Mouse (Mus musculus): ENCODE results near the gene Lrrc32. TPM values are rescaled to one million over a fixed set of nuclear protein-coding genes. Genes with fewer than 3 reads are reported as not detected.
A peak's percentile ranks its signal among the peaks of the same experiment; 100 is the strongest.

The Lrrc32 gene
- total RNA-seq, 4 experiments from 2014 or later = 2.0 to 2.8 (median 2.4) TPM

DNA sequence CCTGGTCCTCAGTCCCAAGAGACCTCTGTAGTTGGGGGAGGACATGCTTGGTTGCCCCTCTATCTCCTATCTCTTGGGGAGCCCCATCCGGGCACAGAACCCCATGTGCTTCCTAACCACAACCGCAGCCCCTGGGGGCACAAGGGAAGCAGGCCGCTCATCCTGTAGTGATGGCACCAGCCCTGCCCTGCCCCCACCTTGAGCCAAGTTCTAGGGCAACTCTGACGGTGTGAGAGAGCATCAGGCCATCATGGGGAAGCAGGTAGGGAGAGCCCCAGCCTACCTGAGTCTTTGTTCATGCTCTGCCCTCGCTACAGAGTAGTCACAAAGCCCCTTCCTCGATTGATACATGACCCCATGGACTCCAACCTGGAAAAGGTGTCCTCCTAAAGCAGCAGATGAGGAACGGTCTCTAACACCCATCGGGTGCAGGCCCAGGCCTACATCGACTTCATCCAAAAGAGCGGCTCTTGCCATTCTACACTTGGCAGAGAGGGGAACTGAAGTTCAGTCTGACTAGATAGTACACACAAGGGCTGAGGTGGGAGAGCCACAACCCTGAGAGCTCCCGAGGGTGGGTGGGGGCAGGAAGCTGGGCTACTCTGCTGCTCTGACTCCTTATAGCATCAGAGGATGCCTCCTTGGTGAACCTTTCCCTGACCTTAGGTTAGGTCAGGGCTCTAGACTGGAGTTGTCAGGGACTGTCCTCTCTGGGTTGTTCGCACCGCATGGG is 519 bp upstream of the Lrrc32 start:
- no peak for DNase-seq (ENCODE audit: low spot score in 2 of 2)

DNA sequence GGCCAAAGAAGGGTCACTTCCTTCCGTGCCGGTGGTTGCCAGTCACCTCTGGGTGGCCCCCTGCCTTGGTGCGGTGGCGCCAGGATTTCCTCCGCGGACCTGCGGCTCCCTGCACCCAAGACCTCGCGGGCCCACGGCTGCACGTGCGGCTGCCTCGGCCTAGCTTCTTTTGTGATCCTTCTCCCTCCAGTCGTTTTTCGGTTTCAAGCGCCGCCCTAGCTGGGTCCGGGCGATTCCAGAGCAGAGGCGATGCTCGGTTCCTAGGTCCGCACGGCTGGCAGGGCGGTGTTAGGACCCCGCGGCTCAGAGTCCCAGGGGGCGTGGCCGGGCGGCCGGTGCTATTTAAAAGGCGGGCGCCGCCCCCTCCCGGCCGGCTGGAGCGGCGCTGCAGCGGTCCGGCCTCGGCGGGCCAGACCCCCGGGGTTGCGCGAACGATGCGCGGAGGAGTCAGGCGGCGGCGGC is 571 bp downstream of the Lrrc32 start:
- DNase-seq (ENCODE audit: low spot score in 2 of 2) = peak in 1 of 2 experiments; percentile 49

DNA sequence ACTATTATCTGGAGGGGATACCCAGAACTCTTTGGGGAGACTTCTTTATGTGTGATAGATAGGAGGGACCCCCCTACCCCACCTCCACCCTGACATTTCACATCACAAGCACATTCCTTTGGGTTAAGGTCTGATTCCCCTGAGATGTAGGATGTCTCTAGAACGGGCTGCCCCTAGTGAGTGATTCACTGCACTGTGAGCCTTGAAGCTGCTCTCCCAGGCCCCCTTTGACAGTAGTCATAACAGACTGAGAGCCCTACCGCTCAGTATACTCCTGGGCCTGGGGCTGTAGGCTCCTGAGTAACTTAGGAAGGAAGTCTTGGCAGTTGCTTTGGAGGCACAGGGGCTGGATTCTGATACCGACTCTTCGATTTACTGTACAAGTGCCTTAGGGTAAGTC is 1.2 kb downstream of the Lrrc32 start:
- DNase-seq (ENCODE audit: low spot score in 2 of 2) = no peak

- DNase-seq (ENCODE audit: low spot score in 2 of 2) = no peak
These were observed 1.8 kb downstream of the Lrrc32 start for GRCm38 (mm10) chr7:98490911-98491310.

DNA sequence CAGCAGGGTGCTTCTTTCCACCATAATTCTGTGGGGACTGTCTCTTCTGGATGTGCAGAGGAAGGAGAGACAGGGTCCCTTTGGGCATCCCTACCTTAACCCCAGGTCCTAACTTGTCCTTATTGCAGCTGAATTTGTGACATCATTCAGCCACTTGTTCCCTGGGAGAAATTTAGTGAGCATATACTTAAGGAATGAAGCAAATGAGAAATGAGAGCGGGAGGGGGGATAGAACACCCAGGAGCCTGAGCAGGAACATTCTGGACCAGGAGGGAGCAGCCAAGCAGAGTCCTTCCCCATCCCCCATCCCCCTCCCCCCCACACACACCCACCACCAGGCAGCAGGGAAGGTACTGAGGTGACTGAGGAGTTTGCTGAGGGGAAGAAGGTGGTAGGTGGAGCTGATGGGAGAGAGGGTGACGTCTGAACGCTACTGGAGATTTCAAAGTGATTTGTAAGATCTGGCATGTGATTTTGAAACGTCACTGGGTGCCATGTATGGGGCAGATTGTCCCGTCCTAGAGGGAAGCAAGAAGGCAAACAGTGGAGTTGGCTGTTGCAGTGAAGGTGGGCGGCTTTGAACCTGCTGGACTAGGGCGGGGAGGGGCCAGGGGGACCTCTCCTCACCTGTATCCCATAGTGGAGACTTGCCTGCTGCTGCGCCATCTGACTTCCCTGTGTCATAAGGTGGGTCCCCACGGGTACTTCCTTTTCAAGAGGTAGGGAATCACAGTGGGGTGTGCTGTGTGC is 2.5 kb downstream of the Lrrc32 start:
- no peak for DNase-seq (ENCODE audit: low spot score in 2 of 2)

DNA sequence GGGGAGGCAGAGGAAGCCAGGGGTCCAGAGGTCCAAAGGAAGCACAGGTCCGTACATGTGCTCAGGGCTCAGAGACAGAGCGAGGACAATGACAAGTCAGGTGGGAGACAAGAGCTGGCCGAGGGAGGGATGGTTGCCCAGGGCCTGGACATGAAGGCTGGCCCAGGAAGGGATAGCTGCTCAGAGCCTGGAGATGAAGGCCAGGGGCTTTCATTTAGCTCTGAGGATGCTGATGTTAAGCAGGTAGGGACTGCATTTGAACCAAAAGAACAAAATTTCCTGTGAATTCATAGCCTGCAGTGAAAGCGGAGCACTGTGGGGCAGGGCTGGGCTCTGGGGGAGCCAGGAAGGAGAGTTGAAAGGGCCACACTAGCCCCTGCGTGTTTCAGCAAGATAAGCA is 3.2 kb downstream of the Lrrc32 start:
- DNase-seq (ENCODE audit: low spot score in 2 of 2) = no peak

- DNase-seq (ENCODE audit: low spot score in 2 of 2) = no peak
These were observed 4.2 kb downstream of the Lrrc32 start for GRCm38 (mm10) chr7:98493307-98493706.

GRCm38 (mm10) chr7:98493901-98494480 is 4.9 kb downstream of the Lrrc32 start:
- DNase-seq (ENCODE audit: low spot score in 2 of 2) = no peak

GRCm38 (mm10) chr7:98495591-98495990 is 6.5 kb downstream of the Lrrc32 start:
- DNase-seq (ENCODE audit: low spot score in 2 of 2) = no peak

DNA sequence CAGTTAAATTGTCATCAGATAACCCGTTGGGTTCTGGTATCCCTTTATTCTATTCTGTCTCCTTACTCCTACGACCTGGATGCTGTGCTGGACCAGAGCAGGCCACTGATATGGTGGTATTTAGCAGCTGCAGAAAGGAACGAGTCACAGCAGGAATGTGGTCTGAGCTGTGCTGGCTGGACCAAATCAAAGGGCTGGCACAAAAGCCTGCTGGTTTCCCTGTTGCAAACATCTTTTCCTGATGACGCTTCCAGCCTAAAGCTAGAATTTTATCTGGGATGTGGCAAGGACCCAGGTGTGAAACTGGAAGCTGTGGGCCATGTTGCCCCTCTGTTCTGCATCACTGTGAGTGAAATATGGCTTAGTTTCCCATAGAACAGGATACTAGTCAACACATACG is 8.4 kb downstream of the Lrrc32 start:
- DNase-seq (ENCODE audit: low spot score in 2 of 2) = no peak

DNA sequence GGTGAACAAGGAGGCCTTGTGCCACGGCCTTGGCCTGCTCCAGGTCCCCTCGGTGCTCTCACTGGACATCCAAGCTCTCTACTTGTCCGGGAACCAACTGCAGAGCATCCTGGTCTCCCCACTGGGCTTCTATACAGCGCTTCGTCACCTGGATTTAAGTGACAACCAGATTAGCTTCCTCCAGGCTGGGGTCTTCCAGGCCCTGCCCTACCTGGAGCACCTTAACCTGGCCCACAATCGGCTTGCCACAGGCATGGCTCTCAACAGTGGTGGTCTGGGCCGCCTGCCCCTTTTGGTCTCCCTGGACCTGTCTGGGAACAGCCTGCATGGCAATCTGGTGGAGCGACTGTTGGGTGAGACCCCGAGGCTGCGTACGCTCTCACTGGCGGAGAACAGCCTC is 9.0 kb downstream of the Lrrc32 start:
- no peak for DNase-seq (ENCODE audit: low spot score in 2 of 2)

DNA sequence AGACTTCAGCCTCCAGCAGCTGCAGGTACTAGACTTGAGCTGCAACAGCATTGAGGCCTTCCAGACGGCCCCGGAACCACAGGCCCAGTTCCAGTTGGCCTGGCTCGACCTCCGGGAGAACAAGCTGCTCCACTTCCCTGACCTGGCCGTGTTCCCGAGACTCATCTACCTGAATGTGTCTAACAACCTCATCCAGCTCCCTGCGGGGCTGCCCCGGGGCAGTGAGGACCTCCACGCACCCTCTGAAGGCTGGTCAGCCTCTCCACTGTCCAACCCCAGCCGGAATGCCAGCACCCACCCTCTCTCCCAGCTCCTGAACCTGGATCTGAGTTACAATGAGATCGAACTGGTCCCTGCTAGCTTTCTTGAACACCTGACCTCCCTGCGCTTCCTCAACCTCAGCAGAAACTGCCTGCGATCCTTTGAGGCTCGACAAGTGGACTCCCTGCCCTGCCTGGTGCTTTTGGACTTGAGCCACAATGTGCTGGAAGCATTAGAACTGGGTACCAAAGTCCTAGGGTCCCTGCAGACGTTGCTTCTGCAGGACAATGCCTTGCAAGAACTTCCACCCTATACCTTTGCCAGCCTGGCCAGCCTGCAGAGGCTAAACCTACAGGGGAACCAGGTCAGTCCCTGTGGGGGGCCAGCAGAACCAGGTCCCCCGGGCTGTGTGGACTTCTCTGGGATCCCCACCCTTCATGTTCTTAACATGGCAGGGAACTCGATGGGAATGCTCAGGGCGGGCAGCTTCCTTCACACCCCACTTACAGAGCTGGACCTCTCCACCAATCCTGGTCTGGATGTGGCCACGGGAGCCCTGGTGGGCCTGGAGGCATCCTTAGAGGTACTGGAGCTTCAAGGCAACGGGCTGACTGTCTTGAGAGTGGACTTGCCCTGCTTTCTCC is 9.8 kb downstream of the Lrrc32 start:
- no peak for DNase-seq (ENCODE audit: low spot score in 2 of 2)

DNA sequence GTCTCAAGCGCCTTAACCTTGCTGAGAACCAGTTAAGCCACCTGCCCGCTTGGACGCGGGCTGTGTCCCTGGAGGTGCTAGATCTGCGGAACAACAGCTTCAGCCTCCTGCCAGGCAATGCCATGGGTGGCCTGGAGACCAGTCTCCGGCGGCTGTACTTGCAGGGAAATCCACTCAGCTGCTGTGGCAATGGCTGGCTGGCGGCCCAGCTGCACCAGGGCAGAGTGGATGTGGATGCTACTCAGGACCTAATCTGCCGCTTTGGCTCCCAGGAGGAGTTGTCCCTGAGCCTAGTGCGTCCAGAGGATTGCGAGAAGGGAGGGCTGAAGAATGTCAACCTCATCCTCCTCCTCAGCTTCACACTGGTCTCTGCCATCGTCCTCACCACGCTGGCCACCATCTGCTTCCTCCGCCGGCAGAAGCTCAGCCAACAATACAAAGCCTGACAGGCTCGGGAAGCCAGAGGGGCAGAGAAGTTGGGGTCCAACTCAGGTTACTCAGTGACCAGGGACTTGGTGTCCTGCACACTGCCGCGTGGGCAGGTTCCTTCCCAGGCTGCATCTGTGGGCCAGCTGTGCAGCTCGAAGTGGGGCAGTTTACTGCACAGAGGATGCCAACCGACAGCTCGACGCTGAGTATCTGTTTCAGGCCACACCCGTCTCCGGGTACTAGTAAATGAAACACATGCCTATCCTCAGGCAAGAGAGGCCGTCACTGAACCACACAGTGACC is 10.6 kb downstream of the Lrrc32 start:
- DNase-seq (ENCODE audit: low spot score in 2 of 2) = no peak

DNA sequence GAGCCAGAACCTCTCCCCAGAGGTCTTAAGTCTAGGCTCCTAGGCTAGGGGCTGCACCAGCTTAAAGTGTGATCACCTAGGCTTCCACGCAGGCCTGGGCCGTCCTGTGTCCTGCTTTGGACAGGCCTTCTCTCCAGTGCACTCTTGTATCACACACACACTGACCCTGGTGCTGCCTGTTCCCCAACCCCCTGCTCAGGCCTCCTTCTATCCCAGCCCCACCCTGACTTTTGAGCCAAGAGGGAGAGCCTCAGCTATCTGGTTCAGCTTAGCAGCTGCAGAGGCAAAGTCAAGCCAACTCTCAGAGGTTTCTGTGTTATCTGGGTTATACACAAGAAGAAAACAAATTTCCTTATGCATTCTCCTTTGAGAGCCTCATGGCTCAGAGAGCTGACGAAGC is 11.4 kb downstream of the Lrrc32 start:
- DNase-seq (ENCODE audit: low spot score in 2 of 2) = no peak

DNA sequence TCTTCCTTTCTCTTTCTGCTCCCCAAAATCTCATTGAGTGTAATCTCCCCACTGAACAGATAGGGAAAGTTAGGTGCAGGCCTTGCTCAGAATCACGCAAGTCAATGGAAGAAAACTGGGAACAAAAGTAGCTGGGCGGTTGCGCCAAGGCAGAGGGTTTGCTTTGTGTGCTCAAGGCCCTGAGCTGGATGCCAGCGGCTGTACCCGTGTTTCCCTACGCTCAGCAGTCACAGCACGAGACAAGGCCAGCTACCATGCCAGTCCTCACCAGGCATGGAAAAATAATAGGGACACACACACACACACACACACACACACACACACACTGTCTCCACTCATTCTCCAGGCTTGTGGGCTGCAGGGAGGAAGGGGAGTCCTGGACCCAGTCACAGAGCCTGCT is 12.0 kb downstream of the Lrrc32 start:
- DNase-seq (ENCODE audit: low spot score in 2 of 2) = no peak

DNA sequence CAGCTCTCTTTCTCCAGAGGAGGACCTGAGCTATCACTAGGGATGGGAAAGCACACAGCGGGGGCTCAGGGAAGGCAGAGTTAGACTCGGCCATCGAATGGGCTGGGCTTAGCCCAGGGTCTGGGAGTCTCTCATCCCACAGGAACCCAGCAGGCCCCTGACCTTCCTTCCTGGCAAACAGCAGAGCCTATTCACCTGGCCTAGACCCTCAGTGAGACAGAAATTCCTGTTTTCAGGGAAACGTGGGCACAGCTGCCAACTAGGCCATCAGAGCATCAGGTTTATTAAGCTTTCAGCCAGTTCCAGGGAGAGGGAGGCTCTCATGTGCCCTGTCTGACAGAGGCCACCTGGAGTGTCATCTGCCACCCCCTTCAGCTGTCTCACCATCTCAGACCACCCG is 13.8 kb downstream of the Lrrc32 start:
- no peak for DNase-seq (ENCODE audit: low spot score in 2 of 2)

DNA sequence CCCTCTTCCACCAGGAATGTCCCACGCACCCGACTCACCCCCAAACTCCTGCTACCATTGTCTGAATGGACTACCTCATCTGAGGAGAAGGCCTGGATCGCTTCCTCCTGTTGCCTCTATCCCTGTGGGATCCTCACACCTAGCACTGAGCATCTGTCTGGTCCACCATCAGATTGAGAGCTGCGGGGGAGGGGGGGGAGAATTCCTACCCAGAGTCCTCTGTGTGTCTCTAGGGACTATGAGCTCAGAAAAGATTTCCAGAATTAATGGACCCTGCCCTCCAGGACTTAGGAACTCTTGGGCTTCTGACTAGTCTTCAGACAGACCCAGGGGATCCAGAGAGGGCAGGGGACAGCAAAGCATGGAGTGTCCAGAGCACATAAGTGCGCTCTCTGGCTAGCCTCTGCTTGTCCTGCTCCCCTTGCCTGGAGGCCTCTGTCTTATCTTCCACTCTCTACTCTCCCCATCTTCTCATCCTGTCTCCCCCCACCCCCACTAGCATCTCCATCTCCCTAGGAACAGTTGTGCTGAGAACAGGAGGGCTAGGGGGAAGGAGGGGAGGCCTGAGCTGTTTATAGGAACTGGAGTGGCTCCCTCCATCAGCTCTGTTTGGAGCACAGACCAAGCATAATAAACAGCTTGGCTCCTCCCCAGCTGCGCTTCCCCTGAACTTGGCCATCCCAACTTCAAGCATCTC is 15.0 kb downstream of the Lrrc32 start:
- DNase-seq (ENCODE audit: low spot score in 2 of 2) = no peak

- no peak for DNase-seq (ENCODE audit: low spot score in 2 of 2)
These were observed 15.7 kb downstream of the Lrrc32 start for GRCm38 (mm10) chr7:98504726-98505314.

DNA sequence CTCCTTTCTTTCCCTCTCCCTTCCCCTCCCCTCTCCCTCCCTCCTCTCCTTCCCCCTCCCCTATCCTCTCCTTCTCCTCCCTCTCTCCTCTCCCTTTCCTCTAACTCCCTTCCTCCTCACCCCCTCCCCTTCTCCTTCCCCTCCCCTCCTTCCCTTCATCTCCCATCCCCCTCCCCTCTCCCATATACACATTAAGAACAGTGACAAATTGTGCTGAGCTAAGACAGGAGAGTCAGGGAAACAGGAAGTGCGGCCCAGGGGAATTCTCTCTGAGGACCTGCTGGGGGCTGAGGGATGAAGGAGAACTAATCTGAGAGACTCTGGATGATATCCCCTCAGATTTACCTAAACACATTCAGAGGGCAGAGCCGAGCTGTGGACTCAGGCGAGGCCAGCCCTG is 16.6 kb downstream of the Lrrc32 start:
- no peak for DNase-seq (ENCODE audit: low spot score in 2 of 2)

All from layer of hippocampus, adult 8-10 months (tissue).